Mouse (Mus musculus) forebrain, embryonic 15.5 days (tissue): ENCODE measurements around the gene Kat14. TPM values are rescaled to one million over a fixed set of nuclear protein-coding genes. Genes with fewer than 3 reads are reported as not detected.

Source experiments
- ATAC-seq: fragments of 200-750 bp; cut with Nextera tagmentation; replicated peaks from 2 replicates; pipeline ENCODE4 v1.8.0; 2017; ENCODE audit warnings: mild to moderate bottlenecking, moderate TSS enrichment, moderate library complexity
- H3K27ac ChIP-seq: fragments of 300-500 bp; sonication (generic); replicated peaks from 2 replicates; pipeline ENCODE4 v1.5.1; 2015; ENCODE audit warnings: mild to moderate bottlenecking, inconsistent platforms
- H3K27me3 ChIP-seq: fragments of 300-500 bp; sonication (generic); 2 replicates; pipeline ENCODE4 v1.6.1; 2015; ENCODE audit warnings: inconsistent platforms
- H3K36me3 ChIP-seq: fragments of 300-500 bp; sonication (generic); 2 replicates; pipeline ENCODE4 v1.6.1; 2015; ENCODE audit warnings: mild to moderate bottlenecking, inconsistent platforms
- H3K4me1 ChIP-seq: fragments of 300-500 bp; sonication (generic); 2 replicates; pipeline ENCODE4 v1.6.1; 2015; ENCODE audit warnings: inconsistent platforms
- H3K4me2 ChIP-seq: fragments of 300-500 bp; sonication (generic); replicated peaks from 2 replicates; pipeline ENCODE4 v1.6.1; 2015; ENCODE audit warnings: mild to moderate bottlenecking, inconsistent platforms
- H3K4me3 ChIP-seq: fragments of 300-500 bp; sonication (generic); 2 replicates; pipeline ENCODE4 v1.5.1; 2015; ENCODE audit warnings: mild to moderate bottlenecking, inconsistent platforms
- H3K9ac ChIP-seq: fragments of 300-500 bp; sonication (generic); replicated peaks from 2 replicates; pipeline ENCODE4 v1.6.1; 2015; ENCODE audit warnings: mild to moderate bottlenecking, inconsistent platforms
- H3K9me3 ChIP-seq: fragments of 300-500 bp; sonication (generic); 2 replicates; pipeline ENCODE4 v1.6.1; 2016; ENCODE audit warnings: inconsistent platforms
- WGBS: fragments of 180-500 bp; shearing (Covaris S2); methylation state at CpG from one replicate; pipeline ENCODE4 v1.1.7; 2015; ENCODE audit warnings: mixed read lengths; 5-methylcytosine and 5-hydroxymethylcytosine counted together
- polyA plus RNA-seq: library from polyadenylated mRNA; unstranded; fragments of >200 nt; fragmentation: Nextera tagmentation; extraction: Ambion mirVana; gene quantifications from 2 replicates; pipeline ENCODE4 v1.2.1, GENCODE M21; 2015

Gene Kat14
- polyA plus RNA-seq, 1 experiment from 2014 or later, result 28.6 TPM

DNA sequence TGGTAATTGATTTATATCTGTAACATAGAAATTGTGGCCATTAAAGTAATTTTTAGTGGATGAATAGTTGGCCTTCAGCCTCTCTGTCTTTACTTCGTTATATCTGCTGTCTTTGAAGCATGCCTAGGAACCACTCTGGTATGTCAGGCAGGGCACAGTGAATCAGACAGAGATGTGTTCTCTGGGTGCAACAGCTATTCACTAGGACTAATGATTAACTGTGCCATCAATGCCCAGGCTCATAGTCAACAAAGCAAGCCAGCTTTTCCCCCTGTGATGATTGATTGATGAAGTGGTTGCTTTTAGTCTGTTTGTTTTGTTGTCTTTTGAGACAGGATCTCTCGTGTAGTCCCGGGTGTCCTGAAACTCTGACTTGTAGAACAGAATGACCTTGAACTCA lies 19.6 kb downstream of the Kat14 start:
- Histone ChIP-seq H3K4me2 (no peak overlapping the region), H3K27ac (no peak overlapping the region), H3K4me3 (no peak overlapping the region), H3K36me3 (peaks cover 44% of the 10 kb centered on the region), H3K9ac (no peak overlapping the region), H3K4me1 (no peaks in the 10 kb centered on the region), H3K27me3 (no peaks in the 10 kb centered on the region), H3K9me3 (no peaks in the 10 kb centered on the region)
- no peak for ATAC-seq
- 65% methylated on average over 3 of the region's 3 CpGs for WGBS

DNA sequence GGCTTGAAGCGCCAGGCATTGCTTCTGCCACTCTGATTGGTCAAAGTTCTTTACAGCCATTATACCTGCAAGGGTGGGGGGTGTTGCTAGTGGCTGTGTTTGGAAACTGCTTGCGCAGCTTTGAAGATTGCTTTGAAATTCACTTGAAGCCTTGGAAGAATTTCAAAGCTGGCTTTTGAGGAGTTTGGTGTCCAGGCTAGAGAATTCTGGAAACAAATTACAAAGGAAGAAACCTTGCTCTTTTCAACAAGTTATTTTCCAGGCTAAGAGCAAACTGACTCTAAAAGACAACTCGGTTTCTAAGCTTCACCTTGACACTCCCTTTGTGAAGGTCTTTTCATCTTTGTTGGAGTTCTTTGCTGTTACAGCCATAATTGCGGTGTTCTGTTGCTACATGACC lies 30.7 kb downstream of the Kat14 start:
- no peak for ATAC-seq
- WGBS, result 88% methylated on average over 4 of the region's 4 CpGs
- H3K9me3 ChIP-seq, result no peaks in the 10 kb centered on the region
- no peaks in the 10 kb centered on the region for H3K27me3 ChIP-seq
- H3K4me2 ChIP-seq, result no peak overlapping the region
- no peak overlapping the region for H3K9ac ChIP-seq
- no peak overlapping the region for H3K27ac ChIP-seq
- peaks cover 75% of the 10 kb centered on the region for H3K36me3 ChIP-seq
- no peak overlapping the region for H3K4me3 ChIP-seq
- H3K4me1 ChIP-seq, result no peaks in the 10 kb centered on the region

GRCm38 (mm10) chr2:144400659-144401058 lies 31.9 kb downstream of the Kat14 start:
- no peaks in the 10 kb centered on the region for H3K4me1 ChIP-seq
- WGBS, result 90% methylated on average over 6 of the region's 6 CpGs
- no peaks in the 10 kb centered on the region for H3K9me3 ChIP-seq
- no peaks in the 10 kb centered on the region for H3K27me3 ChIP-seq
- H3K27ac ChIP-seq, result no peak overlapping the region
- no peak for ATAC-seq
- no peak overlapping the region for H3K9ac ChIP-seq
- no peak overlapping the region for H3K4me2 ChIP-seq
- peaks cover 74% of the 10 kb centered on the region for H3K36me3 ChIP-seq
- no peak overlapping the region for H3K4me3 ChIP-seq

DNA sequence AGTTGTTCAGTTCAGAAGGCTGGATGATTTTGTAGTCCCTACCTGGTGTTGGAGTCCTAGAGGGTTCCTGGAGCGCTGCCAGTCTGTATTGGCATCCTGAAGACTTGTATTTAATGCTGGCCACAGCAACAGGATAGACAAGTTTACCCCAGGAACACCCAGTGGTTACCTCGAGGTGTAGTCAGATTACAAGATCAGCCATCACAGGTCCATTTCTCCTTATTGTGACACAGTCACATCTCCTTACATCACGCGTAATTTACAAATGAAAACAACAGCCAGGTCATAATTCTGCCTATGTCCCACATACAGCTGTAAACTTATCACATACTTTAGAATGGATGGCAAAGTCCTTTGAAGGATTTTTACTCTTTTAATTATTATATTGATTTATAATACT lies 40.3 kb downstream of the Kat14 start:
- H3K27ac ChIP-seq, result no peak overlapping the region
- H3K4me1 ChIP-seq, result no peaks in the 10 kb centered on the region
- H3K9me3 ChIP-seq, result no peaks in the 10 kb centered on the region
- H3K36me3 ChIP-seq, result peaks cover 44% of the 10 kb centered on the region
- no peak for ATAC-seq
- no peak overlapping the region for H3K4me3 ChIP-seq
- WGBS, result 90% methylated on average over 4 of the region's 4 CpGs
- no peaks in the 10 kb centered on the region for H3K27me3 ChIP-seq
- H3K9ac ChIP-seq, result no peak overlapping the region
- H3K4me2 ChIP-seq, result no peak overlapping the region

GRCm38 (mm10) chr2:144410603-144411002 lies 41.8 kb downstream of the Kat14 start:
- no peak overlapping the region for H3K4me2 ChIP-seq
- ATAC-seq, result no peak

GRCm38 (mm10) chr2:144414646-144415045 lies 45.9 kb downstream of the Kat14 start:
- H3K27ac ChIP-seq, result no peak overlapping the region
- no peaks in the 10 kb centered on the region for H3K27me3 ChIP-seq
- no peak overlapping the region for H3K9ac ChIP-seq
- ATAC-seq, result no peak
- H3K4me2 ChIP-seq, result no peak overlapping the region
- no peaks in the 10 kb centered on the region for H3K36me3 ChIP-seq
- no peaks in the 10 kb centered on the region for H3K9me3 ChIP-seq
- 88% methylated on average over 1 of the region's 1 CpGs for WGBS
- peaks cover 5% of the 10 kb centered on the region for H3K4me1 ChIP-seq
- H3K4me3 ChIP-seq, result no peak overlapping the region

More at GRCm38 (mm10) chr2:144410603-144411002, 41.8 kb downstream of the Kat14 start:
- Histone ChIP-seq H3K9me3 (no peaks in the 10 kb centered on the region), H3K27ac (no peak overlapping the region), H3K36me3 (peaks cover 32% of the 10 kb centered on the region), H3K4me3 (no peak overlapping the region), H3K9ac (no peak overlapping the region), H3K4me1 (no peaks in the 10 kb centered on the region), H3K27me3 (no peaks in the 10 kb centered on the region)
- 71% methylated on average over 3 of the region's 3 CpGs for WGBS

DNA sequence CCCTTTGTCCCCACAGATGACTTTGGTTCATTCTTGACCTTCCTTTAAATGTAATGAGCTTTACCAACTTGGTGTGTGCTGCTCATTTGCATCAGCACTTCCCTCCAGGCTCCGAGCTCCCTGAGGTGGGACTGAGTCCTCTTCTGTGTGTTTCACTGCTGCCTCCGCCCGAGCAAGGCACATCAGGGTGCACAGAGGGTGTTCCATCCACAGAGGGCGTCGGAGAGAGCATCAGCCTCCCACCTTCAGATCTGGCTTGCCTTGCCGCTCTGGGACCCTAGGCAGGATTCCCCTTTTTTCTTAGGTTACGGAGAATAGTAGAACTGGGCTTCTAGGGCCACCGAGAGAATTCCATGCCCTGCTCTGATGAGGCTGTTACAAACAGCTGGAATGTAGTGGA lies 48.1 kb downstream of the Kat14 start:
- H3K27ac ChIP-seq, result no peak overlapping the region
- ATAC-seq, result no peak
- no peak overlapping the region for H3K4me2 ChIP-seq
- no peaks in the 10 kb centered on the region for H3K9me3 ChIP-seq
- no peaks in the 10 kb centered on the region; the same call in 1 of the 2 replicates for H3K36me3 ChIP-seq
- peaks cover 5% of the 10 kb centered on the region for H3K4me1 ChIP-seq
- WGBS, result 57% methylated on average over 8 of the region's 8 CpGs
- H3K9ac ChIP-seq, result no peak overlapping the region
- H3K27me3 ChIP-seq, result no peaks in the 10 kb centered on the region
- no peak overlapping the region for H3K4me3 ChIP-seq

DNA sequence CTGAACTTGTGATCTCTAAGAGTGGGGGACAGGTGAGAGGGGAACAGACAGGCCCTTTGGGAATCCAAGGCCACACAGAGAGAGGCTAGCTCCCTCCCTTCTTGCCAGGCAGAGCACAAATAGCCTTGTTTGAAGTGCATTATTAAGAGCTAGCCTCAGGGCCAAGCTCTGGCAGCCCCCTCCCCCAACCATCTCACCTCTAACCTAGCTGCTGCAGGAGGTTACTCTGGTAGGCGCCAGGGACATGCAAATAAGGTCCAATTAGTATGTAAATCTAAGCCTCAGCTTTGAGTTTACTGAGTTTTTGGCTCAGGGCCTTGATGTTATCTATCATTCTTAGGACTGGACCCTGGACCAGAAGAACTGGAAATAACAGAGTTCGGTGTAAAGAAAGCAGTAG lies 49.3 kb downstream of the Kat14 start:
- Histone ChIP-seq H3K27me3 (no peaks in the 10 kb centered on the region), H3K4me3 (no peak overlapping the region), H3K36me3 (no peaks in the 10 kb centered on the region; the same call in 1 of the 2 replicates), H3K9ac (no peak overlapping the region), H3K9me3 (no peaks in the 10 kb centered on the region), H3K4me1 (peaks cover 5% of the 10 kb centered on the region), H3K27ac (no peak overlapping the region), H3K4me2 (no peak overlapping the region)
- 23% methylated on average over 2 of the region's 2 CpGs for WGBS
- peak; percentile 30; the same call in 1 of the 2 replicates for ATAC-seq

GRCm38 (mm10) chr2:144422094-144422675 lies 53.4 kb downstream of the Kat14 start:
- ATAC-seq, result no peak
- H3K27ac ChIP-seq, result no peak overlapping the region
- peaks cover 5% of the 10 kb centered on the region for H3K4me1 ChIP-seq
- H3K4me2 ChIP-seq, result no peak overlapping the region
- 72% methylated on average over 10 of the region's 10 CpGs for WGBS
- no peak overlapping the region for H3K9ac ChIP-seq
- H3K36me3 ChIP-seq, result no peaks in the 10 kb centered on the region; the same call in 1 of the 2 replicates
- no peaks in the 10 kb centered on the region for H3K9me3 ChIP-seq
- no peak overlapping the region for H3K4me3 ChIP-seq
- H3K27me3 ChIP-seq, result no peaks in the 10 kb centered on the region

DNA sequence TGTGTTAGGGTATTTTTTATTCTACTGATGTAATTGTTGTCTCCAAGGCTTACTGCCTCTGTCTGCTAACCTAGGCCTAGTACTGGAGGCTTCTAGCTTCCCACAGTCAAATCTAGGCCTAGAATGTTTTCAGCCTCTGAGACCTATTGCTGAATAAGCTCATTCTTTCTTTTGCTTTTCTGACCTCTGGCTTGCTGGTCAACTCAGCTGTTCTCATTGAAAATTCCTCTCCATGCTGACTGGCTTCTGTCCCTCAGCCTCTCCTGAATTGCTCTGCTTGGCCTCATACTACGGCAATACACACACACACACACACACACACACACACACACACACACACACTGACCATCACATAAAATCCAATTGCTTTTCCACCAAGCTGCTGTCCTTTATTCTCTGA lies 57.0 kb downstream of the Kat14 start:
- H3K36me3 ChIP-seq, result no peaks in the 10 kb centered on the region
- 40% methylated on average over 1 of the region's 1 CpGs for WGBS
- no peak for ATAC-seq
- H3K27me3 ChIP-seq, result no peaks in the 10 kb centered on the region
- H3K4me1 ChIP-seq, result no peaks in the 10 kb centered on the region
- no peaks in the 10 kb centered on the region for H3K9me3 ChIP-seq
- H3K27ac ChIP-seq, result no peak overlapping the region
- H3K9ac ChIP-seq, result no peak overlapping the region
- H3K4me3 ChIP-seq, result no peak overlapping the region
- H3K4me2 ChIP-seq, result no peak overlapping the region

GRCm38 (mm10) chr2:144427852-144428251 lies 59.1 kb downstream of the Kat14 start:
- no peak overlapping the region for H3K4me3 ChIP-seq
- H3K4me1 ChIP-seq, result no peaks in the 10 kb centered on the region
- H3K9ac ChIP-seq, result no peak overlapping the region
- H3K27me3 ChIP-seq, result no peaks in the 10 kb centered on the region
- WGBS, result 85% methylated on average over 5 of the region's 5 CpGs
- H3K27ac ChIP-seq, result no peak overlapping the region
- no peaks in the 10 kb centered on the region for H3K36me3 ChIP-seq
- no peak overlapping the region for H3K4me2 ChIP-seq
- no peak for ATAC-seq
- no peaks in the 10 kb centered on the region for H3K9me3 ChIP-seq

DNA sequence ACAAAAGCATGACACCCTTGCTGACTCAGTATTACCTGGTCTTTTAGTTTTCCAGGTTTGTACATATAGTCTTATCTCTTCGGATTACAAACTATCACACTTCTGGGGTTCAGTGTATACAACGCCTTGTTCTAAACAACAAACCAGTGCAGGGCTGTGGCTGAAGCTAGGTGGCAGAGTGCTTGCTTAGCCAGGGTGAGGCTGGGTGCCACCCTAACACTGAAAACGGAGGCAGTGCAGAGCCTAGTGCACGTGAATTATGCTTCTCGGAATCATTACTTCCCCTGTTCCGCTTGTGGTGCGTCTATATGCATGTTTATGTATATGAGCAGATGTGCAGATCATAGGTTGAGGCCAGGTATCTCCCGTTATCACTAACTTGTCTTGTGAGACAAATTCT lies 59.9 kb downstream of the Kat14 start:
- Histone ChIP-seq H3K9ac (no peak overlapping the region), H3K9me3 (no peaks in the 10 kb centered on the region), H3K4me2 (no peak overlapping the region), H3K27me3 (no peaks in the 10 kb centered on the region), H3K36me3 (no peaks in the 10 kb centered on the region), H3K27ac (no peak overlapping the region), H3K4me1 (no peaks in the 10 kb centered on the region), H3K4me3 (no peak overlapping the region)
- ATAC-seq, result no peak
- 88% methylated on average over 8 of the region's 8 CpGs for WGBS

DNA sequence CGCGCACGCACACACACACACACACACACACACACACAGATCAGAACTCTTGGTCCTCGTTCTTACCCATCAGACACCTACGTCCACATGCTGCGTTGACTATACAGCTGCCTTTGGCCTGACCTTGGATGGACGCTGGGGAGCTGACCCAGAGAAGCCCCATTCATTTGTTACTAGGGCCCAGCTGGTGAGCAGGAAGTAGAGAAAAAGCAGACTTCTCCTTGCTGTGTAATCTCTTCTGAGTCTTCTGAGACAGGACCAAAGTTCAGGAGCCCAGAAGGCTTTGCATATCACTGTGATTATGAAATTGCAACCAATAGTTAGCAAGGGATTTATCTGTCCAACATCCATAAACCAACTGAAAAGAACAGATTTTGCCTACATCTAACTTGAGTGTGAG lies 60.4 kb downstream of the Kat14 start:
- 91% methylated on average over 7 of the region's 7 CpGs for WGBS
- Histone ChIP-seq H3K27ac (no peak overlapping the region), H3K9ac (no peak overlapping the region), H3K4me2 (no peak overlapping the region), H3K4me3 (no peak overlapping the region), H3K27me3 (no peaks in the 10 kb centered on the region), H3K36me3 (no peaks in the 10 kb centered on the region), H3K4me1 (no peaks in the 10 kb centered on the region), H3K9me3 (no peaks in the 10 kb centered on the region)
- no peak for ATAC-seq
